Mouse (Mus musculus): ENCODE data around the gene Chrnb1. TPM values are rescaled to one million over a fixed set of nuclear protein-coding genes. Genes with fewer than 3 reads are reported as not detected.

Chrnb1 gene
- polyA plus RNA-seq, 1 experiment = 3.5 TPM

DNA sequence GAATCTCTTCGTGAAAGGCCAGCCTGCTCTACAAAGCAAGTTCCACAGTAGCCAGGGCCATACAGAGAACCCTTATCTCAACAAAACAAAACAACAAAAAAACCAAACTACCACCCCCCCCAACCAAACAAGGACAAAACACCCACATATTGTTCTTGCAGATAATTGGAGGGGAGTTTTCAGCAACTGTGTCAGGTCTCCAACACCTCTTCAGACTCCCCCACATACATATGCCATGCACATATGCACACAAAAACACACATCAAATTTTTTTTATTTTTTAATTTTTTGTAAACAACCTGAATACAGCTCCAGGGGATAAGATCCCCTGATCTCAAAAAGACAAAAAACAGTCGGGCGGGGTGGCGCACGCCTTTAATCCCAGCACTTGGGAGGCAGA is 41.5 kb downstream of the Chrnb1 start:
- Histone ChIP-seq H3K4me3 (replicated peaks; ENCODE audit: control insufficient read depth, low read depth, low read length) (no peak overlapping the region), H3K4me1 (ENCODE audit: control insufficient read depth, insufficient read depth, low read length) (no peaks in the 10 kb centered on the region; the same call in 1 of the 2 replicates), H3K27ac (ENCODE audit: control insufficient read depth, insufficient read depth, low read depth, low read length, poor library complexity) (no peak overlapping the region)
- TF ChIP-seq CTCF (IDR thresholded peaks at IDR 0.05; ENCODE audit: control insufficient read depth, insufficient read depth, low read length) (no peak), POLR2A (IDR thresholded peaks at IDR 0.05; ENCODE audit: borderline replicate concordance, control insufficient read depth, low read depth, low read length) (no peak)
- 67% methylated on average over 5 of the region's 5 CpGs for whole genome bisulfite sequencing

DNA sequence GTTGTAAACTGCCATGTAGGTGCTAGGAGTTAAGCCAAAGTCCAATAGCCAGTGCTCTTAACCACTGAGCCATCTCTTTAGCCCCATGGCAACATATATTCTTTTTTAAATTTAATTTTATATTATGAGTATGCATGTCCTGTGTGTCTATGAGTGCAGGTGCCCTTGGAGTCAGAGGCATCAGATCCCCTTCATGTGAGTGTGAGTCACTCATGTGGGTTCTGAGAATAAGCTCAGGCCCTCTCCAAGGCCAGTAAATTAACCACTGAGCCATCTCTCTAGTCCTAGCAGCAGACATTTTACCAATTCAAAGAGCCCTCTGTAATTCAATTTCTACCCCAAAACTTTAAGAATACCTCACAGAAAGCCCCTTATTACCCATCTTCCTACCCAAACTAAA is 43.1 kb downstream of the Chrnb1 start:
- TF ChIP-seq CTCF (IDR thresholded peaks at IDR 0.05; ENCODE audit: control insufficient read depth, insufficient read depth, low read length) = no peak
- Histone ChIP-seq H3K27ac (ENCODE audit: control insufficient read depth, insufficient read depth, low read depth, low read length, poor library complexity) (no peak overlapping the region), H3K4me3 (replicated peaks; ENCODE audit: control insufficient read depth, low read depth, low read length) (no peak overlapping the region), H3K4me1 (ENCODE audit: control insufficient read depth, insufficient read depth, low read length) (no peaks in the 10 kb centered on the region; the same call in 1 of the 2 replicates)

- WGBS = 49% methylated on average over 3 of the region's 3 CpGs
- TF ChIP-seq CTCF (IDR thresholded peaks at IDR 0.05; ENCODE audit: control insufficient read depth, insufficient read depth, low read length) (no peak), POLR2A (IDR thresholded peaks at IDR 0.05; ENCODE audit: borderline replicate concordance, control insufficient read depth, low read depth, low read length) (no peak)
- Histone ChIP-seq H3K27ac (ENCODE audit: control insufficient read depth, insufficient read depth, low read depth, low read length, poor library complexity) (no peak overlapping the region), H3K4me3 (replicated peaks; ENCODE audit: control insufficient read depth, low read depth, low read length) (no peak overlapping the region), H3K4me1 (ENCODE audit: control insufficient read depth, insufficient read depth, low read length) (no peaks in the 10 kb centered on the region; the same call in 1 of the 2 replicates)
Observed at GRCm38 (mm10) chr11:69751635-69752034, 44.1 kb downstream of the Chrnb1 start.

Other genes with a start within 250 kb of the Chrnb1 start
- gene Dnah2, start 246.8 kb downstream of the Chrnb1 start, polyA plus RNA-seq (2011; ENCODE audit: insufficient read depth, insufficient read length, low replicate concordance, missing spikeins) = 0.90 and 1.4 TPM in 2 replicates
- 1.9 and 2.2 TPM in 2 replicates for gene Efnb3, start 235.7 kb downstream of the Chrnb1 start, polyA plus RNA-seq (2011; ENCODE audit: insufficient read depth, insufficient read length, low replicate concordance, missing spikeins)
- 28.1 and 36.2 TPM in 2 replicates for gene Wrap53, start 215.7 kb downstream of the Chrnb1 start, polyA plus RNA-seq (2011; ENCODE audit: insufficient read depth, insufficient read length, low replicate concordance, missing spikeins)
- gene Trp53, start 215.6 kb downstream of the Chrnb1 start, polyA plus RNA-seq (2011; ENCODE audit: insufficient read depth, insufficient read length, low replicate concordance, missing spikeins) = 34.5 and 71.7 TPM in 2 replicates
- 12.1 and 16.9 TPM in 2 replicates for gene Atp1b2, start 190.0 kb downstream of the Chrnb1 start, polyA plus RNA-seq (2011; ENCODE audit: insufficient read depth, insufficient read length, low replicate concordance, missing spikeins)
- gene Shbg, start 178.0 kb downstream of the Chrnb1 start, polyA plus RNA-seq (2011; ENCODE audit: insufficient read depth, insufficient read length, low replicate concordance, missing spikeins) = not detected in 2 replicates
- gene Sat2, start 173.9 kb downstream of the Chrnb1 start, polyA plus RNA-seq (2011; ENCODE audit: insufficient read depth, insufficient read length, low replicate concordance, missing spikeins) = 1.4 and 2.4 TPM in 2 replicates
- 32.3 and 66.3 TPM in 2 replicates for gene Fxr2, start 163.0 kb downstream of the Chrnb1 start, polyA plus RNA-seq (2011; ENCODE audit: insufficient read depth, insufficient read length, low replicate concordance, missing spikeins)
- gene Sox15, start 140.6 kb downstream of the Chrnb1 start, polyA plus RNA-seq (2011; ENCODE audit: insufficient read depth, insufficient read length, low replicate concordance, missing spikeins) = not detected in 2 replicates
- 62.4 and 109 TPM in 2 replicates for gene Mpdu1, start 133.3 kb downstream of the Chrnb1 start, polyA plus RNA-seq (2011; ENCODE audit: insufficient read depth, insufficient read length, low replicate concordance, missing spikeins)
- gene Cd68, start 129.8 kb downstream of the Chrnb1 start, polyA plus RNA-seq (2011; ENCODE audit: insufficient read depth, insufficient read length, low replicate concordance, missing spikeins) = 28.0 and 51.6 TPM in 2 replicates
- 268 and 540 TPM in 2 replicates for gene Eif4a1, start 123.5 kb downstream of the Chrnb1 start, polyA plus RNA-seq (2011; ENCODE audit: insufficient read depth, insufficient read length, low replicate concordance, missing spikeins)
- 46.3 and 67.8 TPM in 2 replicates for gene Senp3, start 113.9 kb downstream of the Chrnb1 start, polyA plus RNA-seq (2011; ENCODE audit: insufficient read depth, insufficient read length, low replicate concordance, missing spikeins)
- gene Tnfsf13, start 110.2 kb downstream of the Chrnb1 start, polyA plus RNA-seq (2011; ENCODE audit: insufficient read depth, insufficient read length, low replicate concordance, missing spikeins) = 2.3 and 3.1 TPM in 2 replicates
- gene Tnfsf12, start 100.1 kb downstream of the Chrnb1 start, polyA plus RNA-seq (2011; ENCODE audit: insufficient read depth, insufficient read length, low replicate concordance, missing spikeins) = 4.2 and 7.1 TPM in 2 replicates
- 7.6 and 17.0 TPM in 2 replicates for gene Tnfsfm13, start 99.8 kb downstream of the Chrnb1 start, polyA plus RNA-seq (2011; ENCODE audit: insufficient read depth, insufficient read length, low replicate concordance, missing spikeins)
- gene Polr2a, start 37.3 kb downstream of the Chrnb1 start, polyA plus RNA-seq (2011; ENCODE audit: insufficient read depth, insufficient read length, low replicate concordance, missing spikeins) = 28.8 and 49.2 TPM in 2 replicates
- not detected in 2 replicates for gene Slc35g3, start 34.0 kb downstream of the Chrnb1 start, polyA plus RNA-seq (2011; ENCODE audit: insufficient read depth, insufficient read length, low replicate concordance, missing spikeins)
- 8.4 and 13.8 TPM in 2 replicates for gene Zbtb4, start 30.0 kb downstream of the Chrnb1 start, polyA plus RNA-seq (2011; ENCODE audit: insufficient read depth, insufficient read length, low replicate concordance, missing spikeins)
- gene Fgf11, start 5.9 kb upstream of the Chrnb1 start, polyA plus RNA-seq (2011; ENCODE audit: insufficient read depth, insufficient read length, low replicate concordance, missing spikeins) = 0.32 and 1.00 TPM in 2 replicates
- not detected in 2 replicates for gene Tmem102, start 9.7 kb upstream of the Chrnb1 start, polyA plus RNA-seq (2011; ENCODE audit: insufficient read depth, insufficient read length, low replicate concordance, missing spikeins)
- not detected in 2 replicates for gene Gm39566, start 19.4 kb upstream of the Chrnb1 start, polyA plus RNA-seq (2011; ENCODE audit: insufficient read depth, insufficient read length, low replicate concordance, missing spikeins)
- not detected in 2 replicates for gene Spem2, start 22.5 kb upstream of the Chrnb1 start, polyA plus RNA-seq (2011; ENCODE audit: insufficient read depth, insufficient read length, low replicate concordance, missing spikeins)
- not detected in 2 replicates for gene Spem1, start 26.2 kb upstream of the Chrnb1 start, polyA plus RNA-seq (2011; ENCODE audit: insufficient read depth, insufficient read length, low replicate concordance, missing spikeins)
- 5.3 and 6.0 TPM in 2 replicates for gene Nlgn2, start 41.8 kb upstream of the Chrnb1 start, polyA plus RNA-seq (2011; ENCODE audit: insufficient read depth, insufficient read length, low replicate concordance, missing spikeins)
- 180 and 202 TPM in 2 replicates for gene Tmem256, start 42.6 kb upstream of the Chrnb1 start, polyA plus RNA-seq (2011; ENCODE audit: insufficient read depth, insufficient read length, low replicate concordance, missing spikeins)
- 38.3 and 50.9 TPM in 2 replicates for gene Plscr3, start 50.4 kb upstream of the Chrnb1 start, polyA plus RNA-seq (2011; ENCODE audit: insufficient read depth, insufficient read length, low replicate concordance, missing spikeins)
- 2.9 and 5.4 TPM in 2 replicates for gene Tnk1, start 62.8 kb upstream of the Chrnb1 start, polyA plus RNA-seq (2011; ENCODE audit: insufficient read depth, insufficient read length, low replicate concordance, missing spikeins)
- gene Tmem95, start 82.1 kb upstream of the Chrnb1 start, polyA plus RNA-seq (2011; ENCODE audit: insufficient read depth, insufficient read length, low replicate concordance, missing spikeins) = not detected in 2 replicates
- 1.8 and 3.6 TPM in 2 replicates for gene Kctd11, start 85.5 kb upstream of the Chrnb1 start, polyA plus RNA-seq (2011; ENCODE audit: insufficient read depth, insufficient read length, low replicate concordance, missing spikeins)
- 63.5 and 179 TPM in 2 replicates for gene Acap1, start 99.6 kb upstream of the Chrnb1 start, polyA plus RNA-seq (2011; ENCODE audit: insufficient read depth, insufficient read length, low replicate concordance, missing spikeins)
- 2.7 and 5.6 TPM in 2 replicates for gene 2810408A11Rik, start 105.0 kb upstream of the Chrnb1 start, polyA plus RNA-seq (2011; ENCODE audit: insufficient read depth, insufficient read length, low replicate concordance, missing spikeins)
- gene Neurl4, start 105.1 kb upstream of the Chrnb1 start, polyA plus RNA-seq (2011; ENCODE audit: insufficient read depth, insufficient read length, low replicate concordance, missing spikeins) = 25.7 and 38.2 TPM in 2 replicates
- 120 and 203 TPM in 2 replicates for gene Gps2, start 117.9 kb upstream of the Chrnb1 start, polyA plus RNA-seq (2011; ENCODE audit: insufficient read depth, insufficient read length, low replicate concordance, missing spikeins)
- gene Eif5a, start 126.0 kb upstream of the Chrnb1 start, polyA plus RNA-seq (2011; ENCODE audit: insufficient read depth, insufficient read length, low replicate concordance, missing spikeins) = 378 and 387 TPM in 2 replicates
- gene Ybx2, start 139.9 kb upstream of the Chrnb1 start, polyA plus RNA-seq (2011; ENCODE audit: insufficient read depth, insufficient read length, low replicate concordance, missing spikeins) = 1.2 and 1.5 TPM in 2 replicates
- 24.5 and 32.2 TPM in 2 replicates for gene Slc2a4, start 152.2 kb upstream of the Chrnb1 start, polyA plus RNA-seq (2011; ENCODE audit: insufficient read depth, insufficient read length, low replicate concordance, missing spikeins)
- not detected in 2 replicates for gene Cldn7, start 168.8 kb upstream of the Chrnb1 start, polyA plus RNA-seq (2011; ENCODE audit: insufficient read depth, insufficient read length, low replicate concordance, missing spikeins)
- gene Ctdnep1, start 185.2 kb upstream of the Chrnb1 start, polyA plus RNA-seq (2011; ENCODE audit: insufficient read depth, insufficient read length, low replicate concordance, missing spikeins) = 42.5 and 60.6 TPM in 2 replicates
- gene Elp5, start 186.6 kb upstream of the Chrnb1 start, polyA plus RNA-seq (2011; ENCODE audit: insufficient read depth, insufficient read length, low replicate concordance, missing spikeins) = 27.2 and 50.6 TPM in 2 replicates
- 204 and 443 TPM in 2 replicates for gene Gabarap, start 195.2 kb upstream of the Chrnb1 start, polyA plus RNA-seq (2011; ENCODE audit: insufficient read depth, insufficient read length, low replicate concordance, missing spikeins)
- 26.8 and 72.4 TPM in 2 replicates for gene Phf23, start 199.8 kb upstream of the Chrnb1 start, polyA plus RNA-seq (2011; ENCODE audit: insufficient read depth, insufficient read length, low replicate concordance, missing spikeins)
- 4.4 and 12.8 TPM in 2 replicates for gene Dvl2, start 204.7 kb upstream of the Chrnb1 start, polyA plus RNA-seq (2011; ENCODE audit: insufficient read depth, insufficient read length, low replicate concordance, missing spikeins)
- gene Acadvl, start 219.5 kb upstream of the Chrnb1 start, polyA plus RNA-seq (2011; ENCODE audit: insufficient read depth, insufficient read length, low replicate concordance, missing spikeins) = 26.3 and 28.9 TPM in 2 replicates
- 5.4 and 19.4 TPM in 2 replicates for gene Dlg4, start 221.0 kb upstream of the Chrnb1 start, polyA plus RNA-seq (2011; ENCODE audit: insufficient read depth, insufficient read length, low replicate concordance, missing spikeins)

Data from bone marrow, adult 2 months (tissue).